ENCODE assay signal across 8 mouse cellular contexts in the genomic region with DNA sequence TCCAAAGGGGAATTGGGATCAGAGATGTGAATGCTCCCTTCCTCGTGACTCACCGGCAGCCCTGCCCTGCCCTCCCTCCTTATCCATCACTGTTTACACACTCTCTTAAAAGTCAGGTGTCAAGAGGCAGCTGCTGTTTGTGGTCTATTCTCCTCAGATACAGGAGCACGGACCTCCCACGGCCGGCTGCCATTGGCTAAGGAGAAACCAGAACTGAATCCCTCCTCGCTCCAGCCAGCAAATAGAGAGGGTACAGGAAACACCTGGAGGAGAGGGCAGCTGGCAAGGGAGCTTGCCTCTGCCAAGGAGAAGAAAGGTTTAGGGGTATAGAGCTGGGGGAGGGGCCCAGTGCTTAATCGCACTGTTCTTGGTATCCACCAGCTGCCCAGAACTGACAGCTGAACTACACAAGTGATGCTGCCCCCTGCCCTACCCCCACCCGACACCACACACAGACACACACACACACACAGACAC. TPM values are rescaled to one million over a fixed set of nuclear protein-coding genes. Genes with fewer than 3 reads are reported as not detected.
A peak's percentile ranks its signal among the peaks of the same experiment; 100 is the strongest.
DNase-seq lines count a peak whose midpoint lies in the region; ATAC-seq and TF ChIP-seq lines count a peak whose summit lies in the region.

No protein-coding gene starts in this region.

- peak; percentile 60 for ATAC-seq in granulocyte monocyte progenitor cell, adult 5-6 weeks (replicated peaks; ENCODE audit: poor library complexity, severe bottlenecking)
- peak; percentile 57 for ATAC-seq in kidney, embryonic 15.5 days (replicated peaks; ENCODE audit: low FRiP score)
- ATAC-seq in stomach, postnatal 0 days (ENCODE audit: low FRiP score, low TSS enrichment): peak; percentile 80

- peak overlapping the region; percentile 76 for H3K27ac ChIP-seq in kidney, embryonic 15.5 days
- peak overlapping the region; percentile 92 for H3K27ac ChIP-seq in stomach, postnatal 0 days (replicated peaks)

- peaks cover 87% of the 10 kb centered on the region for H3K4me1 ChIP-seq in kidney, embryonic 15.5 days
- peaks cover 35% of the 10 kb centered on the region for H3K4me1 ChIP-seq in stomach, postnatal 0 days (replicated peaks; ENCODE audit: control insufficient read depth, insufficient read depth)

- TF ChIP-seq EP300 in stomach, postnatal 0 days (optimal IDR thresholded peaks at IDR 0.05): no peak

- no peak overlapping the region for H3K9ac ChIP-seq in kidney, embryonic 15.5 days
- H3K9ac ChIP-seq in stomach, postnatal 0 days (ENCODE audit: low read length): no peak overlapping the region

- H3K36me3 ChIP-seq in kidney, embryonic 15.5 days: no peaks in the 10 kb centered on the region
- H3K36me3 ChIP-seq in stomach, postnatal 0 days (ENCODE audit: control insufficient read depth, insufficient read depth, low read length): no peaks in the 10 kb centered on the region

- no peak for TF ChIP-seq CTCF in stomach, postnatal 0 days (IDR thresholded peaks at IDR 0.05; ENCODE audit: low read depth)

- H3K9me3 ChIP-seq in kidney, embryonic 15.5 days (replicated peaks): no peaks in the 10 kb centered on the region
- H3K9me3 ChIP-seq in stomach, postnatal 0 days (ENCODE audit: control insufficient read depth, low read length): no peaks in the 10 kb centered on the region

- no peak overlapping the region for H3K4me3 ChIP-seq in kidney, embryonic 15.5 days (replicated peaks)
- no peak overlapping the region for H3K4me3 ChIP-seq in stomach, postnatal 0 days (ENCODE audit: low read depth, low read length)

- H3K27me3 ChIP-seq in kidney, embryonic 15.5 days: no peaks in the 10 kb centered on the region
- H3K27me3 ChIP-seq in stomach, postnatal 0 days (ENCODE audit: control insufficient read depth, insufficient read depth, low read length): no peaks in the 10 kb centered on the region

- peak; percentile 76 for DNase-seq in urinary bladder, postnatal 14 days (ENCODE audit: low spot score)
- DNase-seq in urinary bladder, adult 2 months (ENCODE audit: low spot score): no peak
- peak; percentile 94 for DNase-seq in lung, postnatal 25 days (ENCODE audit: low spot score)
- DNase-seq in stomach, postnatal 0 days (ENCODE audit: low spot score): peak; percentile 92
- no peak for DNase-seq in layer of hippocampus, adult 9-10 months (ENCODE audit: low spot score)
- no peak for DNase-seq in layer of hippocampus, adult 8-10 months (ENCODE audit: low spot score in 2 of 2)

- WGBS in kidney, embryonic 15.5 days: 12% methylated on average over 8 of the region's 8 CpGs
- 9% methylated on average over 8 of the region's 8 CpGs for WGBS in stomach, postnatal 0 days

- H3K4me2 ChIP-seq in kidney, embryonic 15.5 days: peak overlapping the region; percentile 23; the same call in 1 of the 2 replicates
- H3K4me2 ChIP-seq in stomach, postnatal 0 days (replicated peaks; ENCODE audit: low read depth): no peak overlapping the region

RNA-seq across cellular contexts. Expression of gene Btg2, which starts 11.7 kb away (rescaled TPM):
- 48.4 and 67.8 TPM in 2 replicates for polyA plus RNA-seq in urinary bladder, adult 2 months (2012; rRNA removed)
- total RNA-seq in granulocyte monocyte progenitor cell, adult 5-6 weeks (2014; fragmentation: Nextera tagmentation): 7.2 and 13.5 TPM in 2 replicates
- 31.3 and 33.7 TPM in 2 replicates for total RNA-seq in granulocyte monocyte progenitor cell, adult 5-6 weeks (2017)
- 31.1 and 32.2 TPM in 2 replicates for polyA plus RNA-seq in kidney, embryonic 15.5 days (2015; fragmentation: Nextera tagmentation; extraction: Ambion mirVana)
- polyA plus RNA-seq in stomach, postnatal 0 days (2015; fragmentation: Nextera tagmentation; extraction: Ambion mirVana): 85.9 and 96.8 TPM in 2 replicates
- 10 to 100 TPM; 14.4 to 18.4 (median 17.3) TPM for total RNA-seq in layer of hippocampus, adult 8-10 months (2022)

RNA-seq across cellular contexts. Expression of gene Fmod, which starts 30.1 kb away (rescaled TPM):
- 14.0 and 18.9 TPM in 2 replicates for polyA plus RNA-seq in urinary bladder, adult 2 months (2012; rRNA removed)
- total RNA-seq in granulocyte monocyte progenitor cell, adult 5-6 weeks (2014; fragmentation: Nextera tagmentation): not detected in 2 replicates
- total RNA-seq in granulocyte monocyte progenitor cell, adult 5-6 weeks (2017): not detected in 2 replicates
- polyA plus RNA-seq in kidney, embryonic 15.5 days (2015; fragmentation: Nextera tagmentation; extraction: Ambion mirVana): 11.6 and 12.4 TPM in 2 replicates
- polyA plus RNA-seq in stomach, postnatal 0 days (2015; fragmentation: Nextera tagmentation; extraction: Ambion mirVana): 7.9 and 9.0 TPM in 2 replicates
- 10 to 100 TPM in 3 of 4 experiments, 1 to 10 TPM in 1; 8.4 to 11.4 (median 10.1) TPM for total RNA-seq in layer of hippocampus, adult 8-10 months (2022)

RNA-seq across cellular contexts. Expression of gene Chit1, which starts 43.9 kb away (rescaled TPM):
- polyA plus RNA-seq in urinary bladder, adult 2 months (2012; rRNA removed): 0.04 TPM in 1 of 2 replicates, not detected in the other
- total RNA-seq in granulocyte monocyte progenitor cell, adult 5-6 weeks (2014; fragmentation: Nextera tagmentation): 0.62 and 1.7 TPM in 2 replicates
- 0.22 and 0.82 TPM in 2 replicates for total RNA-seq in granulocyte monocyte progenitor cell, adult 5-6 weeks (2017)
- polyA plus RNA-seq in kidney, embryonic 15.5 days (2015; fragmentation: Nextera tagmentation; extraction: Ambion mirVana): 0.30 and 0.31 TPM in 2 replicates
- polyA plus RNA-seq in stomach, postnatal 0 days (2015; fragmentation: Nextera tagmentation; extraction: Ambion mirVana): 38.5 and 45.1 TPM in 2 replicates
- total RNA-seq in layer of hippocampus, adult 8-10 months (2022): under 1 TPM in 1 of 4 experiments, not detected in 3; 0.32 TPM

Comparison
In these comparisons a context has a peak if more than half of its experiments do, and no peak if none do; other contexts are left out.
1. DNase-seq: peak in urinary bladder, postnatal 14 days (single experiment), lung, postnatal 25 days (single experiment) and stomach, postnatal 0 days (single experiment); none in urinary bladder, adult 2 months (single experiment), layer of hippocampus, adult 9-10 months (single experiment) and layer of hippocampus, adult 8-10 months (0 of 2).
2. RNA of gene Chit1, which starts 43.9 kb away (polyA plus RNA-seq): 38.5 to 45.1 TPM in stomach, postnatal 0 days; 0.30 to 0.31 TPM in kidney, embryonic 15.5 days and 0.04 TPM in urinary bladder, adult 2 months; every median in the first group is over 10 times any median in the second.
3. Peak in every context shown above with its lines, with median percentiles within 50 percentile points of each other: ATAC-seq.